Mouse (Mus musculus): ENCODE results near the gene Kcnk6.

The Kcnk6 gene

DNA sequence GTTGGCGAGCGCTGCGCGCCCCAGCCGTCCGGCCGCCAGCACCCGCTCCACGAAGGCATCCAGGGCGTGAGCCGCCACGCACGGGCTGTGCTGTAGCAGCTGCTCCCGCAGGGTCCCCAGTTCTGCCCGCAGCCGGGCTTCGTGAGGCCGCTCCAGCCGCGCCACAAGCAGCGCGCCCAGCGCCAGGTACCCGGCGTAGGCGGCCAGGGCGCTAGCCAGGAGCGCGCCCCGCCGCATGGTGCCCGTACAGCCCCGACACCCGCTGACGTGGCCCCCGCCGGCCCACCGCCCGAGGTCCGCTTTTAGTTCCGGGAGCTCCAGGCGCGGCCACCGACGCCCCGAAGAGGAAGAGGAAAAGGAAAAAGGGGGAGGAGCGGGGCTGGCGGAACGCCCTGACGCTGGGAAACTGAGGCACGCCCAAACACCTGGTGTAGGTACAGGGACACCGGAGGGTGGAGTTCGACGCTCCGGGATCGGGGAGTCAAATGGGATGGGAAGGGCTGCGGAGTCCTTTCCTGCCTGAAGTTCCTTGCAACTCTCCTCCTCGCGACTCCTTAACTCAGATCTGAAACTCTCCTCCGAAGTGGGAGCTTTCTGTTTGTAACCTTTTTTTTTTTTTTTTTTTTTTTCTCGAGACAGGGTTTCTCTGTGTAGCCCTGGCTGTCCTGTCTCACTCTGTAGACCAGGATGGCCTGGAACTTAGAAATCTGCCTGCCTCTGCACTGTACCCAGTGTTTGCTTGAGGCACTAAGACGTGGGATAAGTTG, at the start of gene Kcnk6:
Gene Kcnk6, minus strand, starts transcription at position 269 of the 767 bp plus-strand sequence.
- DNase-seq (ENCODE audit: low read depth, low spot score) = no peak

DNA sequence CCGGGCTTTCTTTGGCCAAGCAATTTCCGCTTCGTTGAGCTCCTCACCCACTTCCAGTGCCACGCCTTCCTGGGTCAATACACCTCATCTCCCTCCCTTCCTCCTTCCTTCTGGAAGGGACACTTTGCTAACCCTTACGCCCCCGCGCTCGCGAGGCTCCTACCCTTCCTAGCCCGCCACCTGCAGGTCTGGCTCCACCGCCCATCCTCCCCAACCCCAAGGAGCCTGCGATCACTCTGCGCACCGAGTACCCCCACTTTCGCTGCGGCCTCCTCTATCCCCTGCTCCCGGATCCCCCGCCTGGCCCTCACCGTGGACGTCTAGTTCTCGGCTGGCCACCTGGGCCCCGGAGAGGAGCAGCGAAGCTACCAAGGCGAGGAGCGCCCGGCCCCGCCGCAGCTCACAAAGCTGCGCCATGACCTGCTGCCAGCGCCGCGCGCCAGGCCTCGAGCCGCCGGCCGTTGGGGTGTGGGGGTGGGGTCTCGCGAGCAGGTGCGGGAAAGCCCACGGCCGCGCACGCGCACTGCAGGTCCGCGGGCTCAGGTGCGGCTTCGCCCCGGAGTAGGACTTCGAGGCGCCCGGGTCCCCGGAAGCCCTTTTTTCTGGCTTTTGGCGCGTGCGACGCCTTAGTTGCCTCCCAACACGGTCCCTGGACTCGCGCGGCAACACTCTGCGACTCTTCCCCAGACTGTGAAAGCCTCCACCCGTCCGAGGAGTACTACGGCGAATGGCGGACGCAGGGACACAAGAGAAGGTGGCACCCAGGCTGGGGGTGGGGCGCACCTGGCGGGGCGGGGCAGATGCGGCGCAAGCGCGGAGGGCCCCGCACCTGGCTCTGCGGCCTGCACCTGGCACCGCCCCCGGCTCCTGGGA, 49.1 kb upstream of the Kcnk6 start, which contains the start of gene Spint2:
Gene Spint2, minus strand, starts transcription at position 712 of the 873 bp plus-strand sequence.
- no peak for DNase-seq (ENCODE audit: low read depth, low spot score)

DNA sequence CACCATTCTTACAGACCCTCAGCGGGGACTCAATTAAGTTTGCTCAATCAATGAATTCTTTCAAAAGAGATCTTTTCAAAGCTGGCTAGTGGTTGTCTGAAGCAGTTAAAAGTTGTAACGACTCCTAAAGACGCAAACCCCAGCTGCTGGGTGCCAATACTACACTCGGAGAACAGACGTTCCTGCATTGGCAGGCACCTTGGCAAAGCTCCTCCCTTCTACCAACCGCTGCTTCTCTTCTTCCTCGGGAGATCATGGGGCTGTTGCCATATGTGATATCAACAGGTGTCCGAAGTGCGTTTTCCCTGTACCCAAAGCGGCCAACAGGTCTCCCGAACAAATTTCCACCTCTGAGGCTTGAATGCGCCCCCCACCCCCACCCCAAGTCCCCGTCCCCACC, 48.5 kb upstream of the Kcnk6 start:
- DNase-seq (ENCODE audit: low read depth, low spot score) = no peak

DNA sequence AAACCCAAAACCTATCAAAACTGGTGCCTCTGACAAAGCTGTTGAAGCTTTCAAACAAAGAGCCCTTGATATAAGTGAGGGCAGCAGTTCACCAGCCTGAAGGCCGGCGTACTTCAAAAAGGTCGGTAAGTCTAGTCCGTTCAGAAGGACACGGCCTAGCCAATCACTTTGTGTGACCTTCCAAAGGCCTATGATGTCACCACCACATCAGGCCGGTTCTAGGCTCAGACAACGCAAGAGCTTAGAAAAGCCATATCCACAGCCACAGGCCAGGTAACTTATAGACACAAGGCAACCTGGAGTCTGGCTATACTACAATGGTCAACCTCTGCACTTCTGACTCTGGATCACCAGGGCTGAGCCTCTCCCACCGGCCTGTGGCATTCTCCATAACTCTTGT, 47.6 kb upstream of the Kcnk6 start:
- no peak for DNase-seq (ENCODE audit: low read depth, low spot score)

DNA sequence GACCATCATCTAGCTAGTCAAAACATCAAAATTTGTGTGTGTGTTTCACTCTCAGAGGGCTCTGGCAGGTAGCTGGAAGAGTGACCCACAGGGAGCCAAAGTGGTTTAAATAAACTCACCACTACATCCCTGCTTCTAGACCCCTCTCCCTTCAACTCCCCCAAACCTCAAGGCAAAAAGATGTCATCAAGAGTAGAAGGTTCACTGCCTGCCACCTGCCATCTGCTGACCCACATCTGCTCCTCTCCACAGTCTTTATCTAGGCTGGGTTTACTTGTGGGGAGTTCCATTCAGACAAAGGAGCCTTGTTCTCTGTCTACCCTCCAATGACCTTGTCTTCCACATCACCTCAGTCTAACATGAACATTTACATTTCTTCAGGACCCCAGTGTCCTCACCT, 46.9 kb upstream of the Kcnk6 start:
- no peak for DNase-seq (ENCODE audit: low read depth, low spot score)

DNA sequence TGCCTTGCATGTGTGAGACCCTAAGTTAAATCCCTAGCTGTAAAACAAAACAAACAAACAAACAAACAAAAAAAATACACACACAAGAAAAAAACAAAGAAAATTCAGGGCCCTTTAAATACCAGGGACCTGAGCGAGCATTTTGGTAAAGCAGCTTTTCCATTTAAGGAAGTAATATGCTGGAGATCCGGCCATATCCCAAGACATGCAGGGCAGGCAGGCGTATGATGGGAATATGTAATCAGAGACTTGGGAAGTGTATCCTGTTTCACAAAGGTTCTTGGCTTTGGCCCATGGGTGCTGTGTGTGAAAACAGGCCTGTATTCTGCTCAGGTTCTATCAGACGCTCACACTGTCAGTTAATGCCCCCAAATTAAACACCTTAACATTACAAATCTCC, 45.2 kb upstream of the Kcnk6 start:
- DNase-seq (ENCODE audit: low read depth, low spot score) = no peak

DNA sequence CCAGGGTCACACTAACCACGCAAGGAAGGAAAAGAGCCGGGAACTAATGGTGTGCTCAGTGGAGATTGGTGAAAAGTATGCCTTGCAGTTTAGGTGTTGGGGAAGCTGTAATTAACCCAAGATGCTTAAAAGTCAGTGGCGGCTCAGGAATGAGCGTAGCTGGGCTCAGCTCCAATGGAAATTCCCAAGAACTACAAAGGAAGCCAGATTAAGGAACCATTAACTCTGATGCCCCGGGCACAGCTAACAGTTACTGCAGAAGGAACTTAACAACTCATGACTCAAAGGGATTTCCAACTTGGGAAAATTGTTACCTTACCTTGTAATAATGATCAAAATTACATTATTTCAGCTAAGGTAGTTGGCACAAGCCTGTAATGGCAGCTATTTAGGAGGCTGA, 44.4 kb upstream of the Kcnk6 start:
- DNase-seq (ENCODE audit: low read depth, low spot score) = no peak

DNA sequence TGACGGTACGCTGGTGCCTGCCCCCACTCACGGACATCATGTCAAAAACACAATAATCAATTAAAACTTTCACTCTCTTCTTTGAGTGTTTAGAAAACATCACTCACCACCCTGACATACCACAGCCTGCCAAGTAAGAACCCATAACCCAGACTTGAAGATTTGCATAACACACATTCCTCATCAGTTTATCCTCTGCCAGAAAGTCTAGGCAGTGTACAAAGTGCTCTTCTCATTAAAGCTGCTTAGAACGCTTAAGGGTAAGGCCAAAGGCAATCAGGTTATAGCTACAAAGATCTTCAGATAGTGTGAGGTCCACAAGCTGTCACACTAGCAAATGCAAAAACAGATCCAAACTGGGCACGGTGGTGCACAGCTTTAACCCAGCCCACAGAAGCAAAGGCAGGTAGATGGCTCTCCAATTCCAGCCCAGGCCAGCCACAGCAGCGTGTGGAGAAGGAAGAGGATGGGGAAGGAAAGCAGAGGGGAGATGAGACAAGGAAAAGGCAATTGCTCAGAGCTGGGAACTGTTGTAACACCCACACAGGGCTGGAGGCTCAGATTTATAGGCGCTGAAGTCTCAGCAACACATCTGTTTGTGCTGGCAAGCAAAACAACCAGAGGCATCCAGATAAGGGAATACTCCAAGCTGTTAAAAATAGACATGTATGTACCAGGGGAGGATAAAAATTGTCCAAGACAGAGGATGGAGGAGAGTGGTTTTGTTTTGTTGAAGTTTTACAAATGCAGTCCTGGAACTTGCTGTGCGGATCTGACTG, 39.6 kb upstream of the Kcnk6 start:
- no peak for DNase-seq (ENCODE audit: low read depth, low spot score)

DNA sequence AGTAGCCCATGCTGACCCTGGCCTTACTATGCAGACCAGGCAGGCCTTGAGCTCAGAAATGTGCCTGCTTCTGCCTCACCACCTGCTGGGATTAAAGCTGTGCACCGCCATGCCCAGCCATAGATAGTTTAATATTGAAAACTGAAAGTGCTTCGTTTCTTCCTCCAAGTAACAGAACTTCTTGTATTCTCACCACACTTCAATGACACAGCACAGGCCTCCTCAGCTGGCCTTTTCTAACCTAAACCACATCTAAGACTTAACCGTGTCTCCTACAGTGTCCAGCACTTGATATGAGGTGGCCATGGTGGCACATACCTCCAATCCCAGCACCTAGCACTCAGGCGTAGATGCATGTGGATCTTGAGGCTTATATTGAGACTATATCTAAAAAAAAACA, 38.1 kb upstream of the Kcnk6 start:
- no peak for DNase-seq (ENCODE audit: low read depth, low spot score)

DNA sequence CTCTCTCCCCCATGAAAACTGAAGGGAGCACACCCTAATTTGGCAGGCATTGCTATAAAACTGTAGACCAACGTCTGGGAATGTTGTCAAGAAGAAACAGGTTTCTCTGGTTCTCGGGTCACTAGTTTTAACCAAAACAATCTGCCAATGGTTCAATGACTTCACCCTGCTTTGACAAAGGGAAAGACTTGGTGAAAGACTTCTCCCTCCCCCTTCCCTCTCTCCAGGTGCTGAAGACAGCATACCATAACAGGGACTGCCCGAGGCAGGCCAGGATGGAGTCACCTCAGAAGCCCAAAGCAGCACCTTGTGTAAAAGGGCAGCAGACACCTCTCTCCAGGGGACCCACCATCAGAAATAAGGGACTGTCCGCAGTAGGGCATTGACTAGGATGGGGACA, 34.6 kb upstream of the Kcnk6 start:
- no peak for DNase-seq (ENCODE audit: low read depth, low spot score)

DNA sequence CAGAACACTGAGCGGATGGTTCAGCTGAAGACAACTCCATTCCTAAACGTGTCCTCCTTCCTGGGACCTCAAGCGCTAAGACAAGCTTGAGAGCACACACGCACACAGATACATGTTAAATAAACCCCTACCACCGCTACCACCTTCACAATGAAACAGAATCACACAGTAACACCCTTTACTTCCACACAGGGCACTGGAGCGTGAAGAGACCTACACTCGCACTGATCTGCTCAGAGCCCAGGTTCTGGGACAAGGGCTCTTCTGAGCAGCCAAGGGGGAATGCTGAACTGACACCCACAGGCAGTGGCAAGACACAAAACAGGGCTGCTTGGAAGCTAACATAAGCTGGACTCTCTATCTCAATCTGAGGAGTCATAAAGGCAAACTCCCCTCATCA, 33.3 kb upstream of the Kcnk6 start:
- no peak for DNase-seq (ENCODE audit: low read depth, low spot score)

DNA sequence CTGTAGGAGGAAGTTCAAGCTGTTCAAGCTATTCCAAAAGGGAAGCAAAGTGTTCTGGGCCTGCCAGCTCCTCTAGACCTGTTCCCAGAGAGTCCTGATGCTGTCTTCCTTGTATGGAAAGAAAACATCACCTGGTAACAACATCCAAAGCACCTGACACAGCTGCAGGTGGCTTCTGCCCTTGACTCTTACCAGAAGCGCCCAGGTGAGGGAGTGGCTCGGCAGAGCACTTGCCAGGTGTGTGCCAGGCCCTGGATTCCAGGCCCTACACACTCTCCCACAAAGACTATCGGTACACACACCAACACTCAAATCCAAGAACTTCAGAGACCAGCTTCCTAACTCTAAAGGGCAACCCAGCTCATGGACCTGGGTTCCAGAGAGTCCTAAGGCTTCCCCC, 31.5 kb upstream of the Kcnk6 start:
- no peak for DNase-seq (ENCODE audit: low read depth, low spot score)

DNA sequence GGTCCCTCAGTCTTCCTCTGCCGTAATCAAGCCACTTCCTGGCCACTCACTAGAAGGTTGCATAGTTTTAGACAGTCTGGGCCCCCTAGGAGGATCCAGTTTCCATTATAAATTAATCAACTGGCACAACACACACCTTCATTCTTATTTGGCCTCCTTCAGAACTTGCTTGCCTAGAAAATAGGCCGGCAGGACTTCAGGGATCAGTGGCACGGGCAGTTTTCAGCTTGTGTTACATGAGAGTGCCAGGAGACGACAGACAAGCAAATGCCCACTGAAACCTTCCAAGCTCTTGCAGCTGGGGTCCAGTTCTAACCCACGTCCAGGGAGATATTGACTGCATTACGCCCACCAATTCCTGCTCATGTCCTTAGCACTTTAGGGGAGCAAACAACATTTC, 29.8 kb upstream of the Kcnk6 start:
- no peak for DNase-seq (ENCODE audit: low read depth, low spot score)

DNA sequence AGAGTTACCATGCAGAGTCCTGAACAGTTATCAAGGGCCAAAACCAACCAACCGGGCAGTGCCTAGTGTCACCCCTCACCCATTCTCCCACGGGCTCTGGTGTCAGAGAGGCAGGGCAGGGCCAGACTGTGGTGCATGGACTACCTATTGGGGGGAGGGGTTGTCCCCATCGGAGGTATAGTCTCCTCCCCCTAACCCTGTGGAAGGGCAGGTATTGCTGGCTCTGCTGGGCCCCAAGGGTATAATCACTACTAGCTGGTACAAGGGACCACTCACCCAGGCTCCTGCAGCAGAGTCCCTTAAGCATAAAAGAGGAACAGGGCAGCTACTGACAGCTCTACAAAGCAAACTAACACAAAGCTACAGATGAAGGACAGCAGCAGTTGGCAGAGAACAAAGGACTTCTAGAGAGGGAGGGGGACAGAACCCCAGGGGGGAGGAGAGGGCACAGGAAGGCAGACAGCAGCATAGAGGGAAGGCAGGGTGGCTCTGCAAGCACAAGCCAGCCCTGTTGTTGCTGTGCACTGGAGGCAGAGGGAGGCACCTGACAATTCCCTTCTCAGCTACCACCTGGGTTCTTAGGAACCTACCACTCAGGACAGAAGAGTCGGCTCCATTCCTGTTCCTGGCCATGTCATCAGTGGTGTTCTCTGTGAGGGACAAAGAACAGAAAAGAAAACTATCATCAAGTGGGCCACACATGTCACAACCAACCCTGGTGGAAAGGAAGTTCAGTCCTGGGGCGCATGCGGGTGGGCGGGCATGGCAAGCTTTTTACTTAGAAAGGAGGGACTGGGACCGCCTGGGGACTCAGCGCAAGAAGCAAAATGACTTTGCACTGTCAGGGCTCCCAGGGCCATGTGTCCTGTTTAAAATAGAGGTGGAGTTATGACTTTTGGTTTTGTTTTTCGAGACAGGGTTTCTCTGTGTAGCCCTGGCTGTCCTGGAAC, 27.7 kb upstream of the Kcnk6 start:
- DNase-seq (ENCODE audit: low read depth, low spot score) = no peak

DNA sequence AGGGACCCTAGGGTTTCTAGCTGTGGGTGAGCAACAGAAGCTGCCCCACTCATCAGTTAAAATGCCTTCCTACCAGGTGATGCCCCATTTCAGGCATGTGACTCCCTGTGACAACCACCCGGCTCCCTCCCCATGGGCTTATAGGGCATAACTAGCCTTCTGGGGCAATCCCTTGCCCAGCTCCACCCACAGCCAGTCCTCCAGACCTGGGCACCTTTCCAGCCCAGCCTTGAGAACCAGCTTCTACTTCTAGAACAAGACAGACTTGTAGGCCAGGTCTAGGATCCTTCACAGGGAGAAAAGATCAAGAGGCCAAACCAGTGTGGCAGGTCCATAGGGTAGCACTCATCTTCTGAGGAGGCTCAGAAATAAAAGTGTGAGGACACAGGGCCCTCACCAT, 25.1 kb upstream of the Kcnk6 start:
- no peak for DNase-seq (ENCODE audit: low read depth, low spot score)

DNA sequence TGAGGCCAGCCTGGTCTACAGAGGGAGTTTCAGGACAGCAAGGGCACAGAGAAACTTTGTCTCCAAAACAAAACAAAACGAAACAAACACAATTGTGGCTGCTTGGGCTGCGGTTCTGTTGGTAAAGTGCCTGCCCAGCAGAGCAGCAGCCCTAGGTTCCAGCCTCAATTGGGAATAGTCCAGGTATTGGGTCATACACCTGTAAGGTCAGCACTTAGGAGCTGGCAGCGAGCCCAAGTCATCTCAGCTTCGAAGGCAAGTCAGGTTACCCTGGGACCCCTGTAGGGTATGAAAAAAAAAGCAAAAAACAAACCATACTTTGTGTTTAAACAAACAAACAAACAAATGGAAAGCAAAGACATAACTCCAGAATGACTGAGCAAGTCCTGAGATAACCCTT, 23.6 kb upstream of the Kcnk6 start:
- DNase-seq (ENCODE audit: low read depth, low spot score) = no peak

DNA sequence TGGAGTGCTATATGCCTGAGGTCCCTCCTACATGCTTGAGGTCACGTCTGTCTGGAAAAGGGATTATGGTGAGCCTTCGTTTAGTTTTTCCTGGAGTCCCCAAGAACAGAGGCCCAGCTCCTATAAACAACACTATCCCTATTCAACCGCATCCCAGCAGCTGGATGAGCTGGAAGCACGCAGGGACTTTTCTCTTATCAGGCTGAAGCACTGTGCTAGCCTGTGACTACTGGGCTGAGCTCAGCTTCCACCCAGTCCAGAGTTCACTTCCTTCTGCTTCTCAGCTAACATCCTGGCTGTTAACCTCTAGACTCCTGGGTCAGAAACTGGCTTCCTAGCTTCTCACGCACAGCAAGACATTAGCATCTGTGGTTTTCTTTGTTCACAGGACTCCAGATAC, 21.5 kb upstream of the Kcnk6 start:
- no peak for DNase-seq (ENCODE audit: low read depth, low spot score)

DNA sequence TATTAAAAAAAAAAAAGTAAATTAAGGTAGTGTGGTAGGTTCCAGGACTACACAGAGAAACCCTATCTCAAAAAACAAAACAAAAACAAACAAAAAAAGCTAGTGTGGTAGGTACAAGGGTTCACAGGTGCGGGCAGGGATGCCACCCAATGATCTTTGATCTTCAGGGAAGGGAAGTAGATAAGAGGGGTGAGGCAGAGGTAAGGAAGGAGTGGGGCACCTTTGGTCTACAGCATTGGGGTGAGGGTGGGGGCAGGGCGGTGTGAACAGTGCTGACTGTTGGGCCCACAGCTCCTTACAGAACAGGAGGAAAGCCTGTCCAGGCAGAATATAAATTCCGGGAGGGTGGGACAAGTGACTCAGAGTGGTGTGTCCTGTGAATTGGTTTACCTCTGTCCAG, 18.9 kb upstream of the Kcnk6 start:
- no peak for DNase-seq (ENCODE audit: low read depth, low spot score)

DNA sequence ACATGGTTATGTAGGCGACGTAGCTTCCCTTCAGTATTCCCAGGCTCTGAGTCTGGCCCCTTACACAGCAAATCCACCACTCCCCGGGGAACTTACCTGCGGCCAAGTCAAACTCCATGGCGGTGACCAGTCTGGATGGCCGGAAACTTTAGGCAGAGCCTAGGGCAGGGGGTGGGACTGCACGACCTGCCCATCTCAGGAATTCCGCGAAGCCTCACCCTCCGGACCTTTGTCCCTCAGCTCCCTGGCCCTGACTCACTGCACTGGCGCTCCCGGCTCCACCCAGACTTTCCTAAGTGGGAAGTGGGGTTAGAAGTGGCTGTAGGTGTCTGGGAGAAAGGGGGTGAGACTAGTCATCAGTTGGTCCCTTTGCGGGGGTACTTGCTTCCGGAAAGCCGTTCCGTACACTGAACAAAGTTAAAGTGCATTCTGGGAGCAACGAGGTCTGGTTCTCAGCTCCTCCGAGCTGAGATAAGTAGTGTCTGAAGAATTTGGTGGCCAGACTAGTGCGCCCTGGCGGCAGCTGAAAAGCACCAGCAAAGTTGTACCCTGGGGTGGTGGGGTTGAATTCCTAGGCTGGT, 16.0 kb upstream of the Kcnk6 start, which contains the start of gene 2200002D01Rik:
Gene 2200002D01Rik, minus strand, starts transcription at position 206 of the 581 bp plus-strand sequence.
- no peak for DNase-seq (ENCODE audit: low read depth, low spot score)

DNA sequence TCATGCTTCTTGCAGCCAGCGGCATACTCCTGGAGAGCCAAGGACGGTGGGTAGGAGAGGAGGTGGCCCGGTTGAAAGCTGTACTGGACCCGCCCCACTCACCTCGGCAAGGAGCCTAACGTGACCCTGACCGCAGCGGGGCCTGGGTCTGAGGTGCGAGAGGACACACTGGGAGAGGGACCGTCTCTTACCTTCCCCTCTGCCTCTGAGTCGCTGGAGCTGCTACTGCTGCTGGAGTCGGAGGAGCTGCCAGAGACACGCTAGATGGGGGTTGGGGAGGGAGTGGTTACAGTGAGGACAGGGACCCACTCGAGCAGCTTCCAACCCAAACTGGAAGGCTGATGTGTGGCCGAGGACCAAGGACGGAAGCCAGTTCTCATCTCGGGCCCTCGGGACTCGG, 15.4 kb upstream of the Kcnk6 start:
- DNase-seq (ENCODE audit: low read depth, low spot score) = no peak

DNA sequence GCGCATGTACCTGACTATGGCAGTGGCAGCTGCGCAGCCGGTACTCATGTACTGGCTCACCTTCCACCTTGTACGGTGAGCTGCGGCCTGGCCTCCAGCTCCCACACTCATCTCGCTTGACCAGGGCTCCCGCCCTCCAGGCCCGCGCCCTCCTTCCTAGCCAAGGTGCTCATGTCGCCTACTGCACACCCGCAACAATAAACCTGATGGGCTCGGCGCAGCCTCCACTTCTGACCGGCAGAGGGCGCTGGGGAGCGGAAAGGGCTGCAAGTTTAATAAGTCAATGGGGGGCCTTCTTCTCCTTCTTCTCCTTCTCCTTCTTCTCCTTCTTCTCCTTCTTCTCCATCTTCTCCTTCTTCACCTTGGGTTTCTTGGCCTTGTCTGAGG, 15.0 kb upstream of the Kcnk6 start:
- peak; percentile 56 for DNase-seq (ENCODE audit: low read depth, low spot score)
